Mouse (Mus musculus) C2C12 (cell line): ENCODE measurements around the gene Wfdc1. TPM values are rescaled to one million over a fixed set of nuclear protein-coding genes. Genes with fewer than 3 reads are reported as not detected.

ENCODE experiments used
- H3K27me3 ChIP-seq: one replicate; pipeline ENCODE4 v1.6.1; 2011; ENCODE audit not compliant: control insufficient read depth, insufficient read depth, insufficient read length
- H3K36me3 ChIP-seq: one replicate; pipeline ENCODE4 v1.6.1; 2011; ENCODE audit not compliant: control insufficient read depth, insufficient read depth
- H3K4me3 ChIP-seq: one replicate; pipeline ENCODE4 v1.5.1; 2011; ENCODE audit warnings: mild to moderate bottlenecking, control low read depth; ENCODE audit not compliant: poor library complexity, insufficient read depth, severe bottlenecking
- H3K79me2 ChIP-seq: one replicate; pipeline ENCODE4 v1.6.1; 2011; ENCODE audit not compliant: control insufficient read depth, insufficient read depth
- H3K79me3 ChIP-seq: one replicate; pipeline ENCODE4 v1.6.1; 2011; ENCODE audit warnings: low read depth, control low read depth
- H3ac ChIP-seq: one replicate; pipeline ENCODE3; 2011; ENCODE audit warnings: low read depth; ENCODE audit not compliant: control insufficient read depth, insufficient read length
- CEBPB ChIP-seq: IDR thresholded peaks from one replicate; pipeline ENCODE4 v1.6.1; 2011; ENCODE audit warnings: low read depth, mild to moderate bottlenecking, control low read depth, moderate library complexity
- CTCF ChIP-seq: IDR thresholded peaks from one replicate; pipeline ENCODE4 v1.5.1; 2011; ENCODE audit not compliant: control insufficient read depth, insufficient read depth, insufficient read length
- FOSL1 ChIP-seq: IDR thresholded peaks from one replicate; pipeline ENCODE4 v1.8.0; 2011; ENCODE audit warnings: mild to moderate bottlenecking, low read length; ENCODE audit not compliant: poor library complexity, insufficient read depth, severe bottlenecking
- MAX ChIP-seq: IDR thresholded peaks from one replicate; pipeline ENCODE4 v1.6.1; 2011; ENCODE audit warnings: mild to moderate bottlenecking, control low read depth
- MYOD1 ChIP-seq: IDR thresholded peaks from one replicate; pipeline ENCODE4 v1.6.1; 2011; ENCODE audit warnings: low read depth; ENCODE audit not compliant: control insufficient read depth, insufficient read length
- MYOG ChIP-seq: IDR thresholded peaks from one replicate; pipeline ENCODE4 v1.6.1; 2011; ENCODE audit not compliant: control insufficient read depth, insufficient read length; ENCODE audit errors: extremely low read depth
- USF1 ChIP-seq: IDR thresholded peaks from one replicate; pipeline ENCODE4 v1.6.1; 2011; ENCODE audit warnings: low read depth, mild to moderate bottlenecking, control low read depth, moderate library complexity
- polyA plus RNA-seq: library from polyadenylated mRNA; unstranded; fragments of >200 nt; fragmentation: generic; extraction: Trizol; gene quantifications from one replicate; pipeline ENCODE4 v1.2.1, GENCODE M21; 2012; ENCODE audit warnings: missing spikeins

Gene Wfdc1
- polyA plus RNA-seq, 1 experiment, result not detected

GRCm38 (mm10) chr8:119724596-119724995 lies 58.4 kb downstream of the Wfdc1 start:
- Histone ChIP-seq H3K36me3 (no peaks in the 10 kb centered on the region), H3K79me3 (no peaks in the 10 kb centered on the region), H3ac (no peak overlapping the region), H3K79me2 (no peaks in the 10 kb centered on the region), H3K4me3 (no peak overlapping the region), H3K27me3 (no peaks in the 10 kb centered on the region)
- TF ChIP-seq CEBPB (no peak), FOSL1 (no peak), MYOG (no peak), MAX (no peak), MYOD1 (no peak)

- no peak for TF ChIP-seq CEBPB
- no peak for TF ChIP-seq MYOG
- no peak for TF ChIP-seq USF1
- TF ChIP-seq CTCF, result no peak
- no peak for TF ChIP-seq MAX
- TF ChIP-seq FOSL1, result no peak
- no peak for TF ChIP-seq MYOD1
- H3K79me2 ChIP-seq, result no peaks in the 10 kb centered on the region
- H3ac ChIP-seq, result no peak overlapping the region
- no peak overlapping the region for H3K4me3 ChIP-seq
- H3K36me3 ChIP-seq, result no peaks in the 10 kb centered on the region
- no peaks in the 10 kb centered on the region for H3K27me3 ChIP-seq
- H3K79me3 ChIP-seq, result no peaks in the 10 kb centered on the region
Observed at GRCm38 (mm10) chr8:119727093-119727492, 60.9 kb downstream of the Wfdc1 start.

- no peaks in the 10 kb centered on the region for H3K79me3 ChIP-seq
- H3K27me3 ChIP-seq, result no peaks in the 10 kb centered on the region
- TF ChIP-seq FOSL1, result no peak
- no peak for TF ChIP-seq MYOG
- TF ChIP-seq CTCF, result no peak
- TF ChIP-seq MAX, result no peak
- TF ChIP-seq USF1, result no peak
- no peak for TF ChIP-seq CEBPB
- no peak for TF ChIP-seq MYOD1
- no peak overlapping the region for H3K4me3 ChIP-seq
- H3K79me2 ChIP-seq, result no peaks in the 10 kb centered on the region
- no peaks in the 10 kb centered on the region for H3K36me3 ChIP-seq
- H3ac ChIP-seq, result no peak overlapping the region
Observed at GRCm38 (mm10) chr8:119728351-119728895, 62.3 kb downstream of the Wfdc1 start.

- no peak for TF ChIP-seq CTCF
- TF ChIP-seq MYOD1, result no peak
- no peak for TF ChIP-seq CEBPB
- TF ChIP-seq MAX, result no peak
- TF ChIP-seq MYOG, result no peak
- no peak for TF ChIP-seq FOSL1
- TF ChIP-seq USF1, result no peak
- Histone ChIP-seq H3K36me3 (no peaks in the 10 kb centered on the region), H3ac (no peak overlapping the region), H3K4me3 (no peak overlapping the region), H3K27me3 (no peaks in the 10 kb centered on the region), H3K79me2 (no peaks in the 10 kb centered on the region), H3K79me3 (no peaks in the 10 kb centered on the region)
Observed at GRCm38 (mm10) chr8:119732072-119732471, 65.9 kb downstream of the Wfdc1 start.

- Histone ChIP-seq H3K4me3 (no peak overlapping the region), H3K27me3 (no peaks in the 10 kb centered on the region), H3ac (no peak overlapping the region), H3K36me3 (no peaks in the 10 kb centered on the region), H3K79me3 (no peaks in the 10 kb centered on the region), H3K79me2 (no peaks in the 10 kb centered on the region)
- TF ChIP-seq MYOD1 (no peak), MYOG (no peak), MAX (no peak), USF1 (no peak), FOSL1 (no peak), CEBPB (no peak), CTCF (no peak)
Observed at GRCm38 (mm10) chr8:119736348-119736917, 70.3 kb downstream of the Wfdc1 start.
